Mouse (Mus musculus) retina, adult 2 months (tissue): ENCODE measurements around the gene St3gal3.

Source experiments
- DNase-seq: peaks from one replicate; pipeline ENCODE4 v3.0.0-alpha.2; 2012; ENCODE audit warnings: low read depth, low spot score

Gene St3gal3

GRCm38 (mm10) chr4:117986766-117987165 lies 147.9 kb downstream of the St3gal3 start:
- DNase-seq: no peak

DNA sequence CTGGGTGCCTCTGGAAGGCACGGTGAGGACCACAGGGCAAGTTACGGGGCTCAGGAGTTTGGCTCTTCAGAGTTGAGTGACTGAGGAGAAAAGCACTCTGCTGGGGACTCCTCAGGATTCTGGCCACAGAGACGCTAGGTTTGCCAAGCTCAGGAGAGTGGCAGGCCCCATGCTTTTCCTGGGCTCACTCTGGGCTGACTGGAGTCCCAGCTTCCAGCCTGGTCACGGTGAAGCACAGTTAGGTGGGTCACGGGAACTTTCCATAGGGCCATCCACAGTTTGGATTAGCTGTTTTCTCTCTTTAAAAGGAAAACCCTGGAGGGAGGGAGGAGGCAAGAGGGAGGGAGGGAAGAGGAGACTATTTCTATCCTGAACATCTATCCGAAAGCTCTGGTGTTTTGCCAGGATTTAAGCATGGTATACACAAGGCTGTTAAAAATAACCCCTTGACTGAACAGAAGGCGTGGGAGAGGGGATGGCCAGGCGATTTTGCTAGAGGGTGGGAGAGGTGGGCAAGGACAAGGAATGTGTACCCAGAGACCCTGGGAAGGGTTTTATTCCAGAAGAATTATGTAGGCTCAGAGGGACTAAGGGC lies 149.6 kb downstream of the St3gal3 start:
- DNase-seq: no peak

GRCm38 (mm10) chr4:117984206-117984605 lies 150.5 kb downstream of the St3gal3 start:
- DNase-seq: no peak

DNA sequence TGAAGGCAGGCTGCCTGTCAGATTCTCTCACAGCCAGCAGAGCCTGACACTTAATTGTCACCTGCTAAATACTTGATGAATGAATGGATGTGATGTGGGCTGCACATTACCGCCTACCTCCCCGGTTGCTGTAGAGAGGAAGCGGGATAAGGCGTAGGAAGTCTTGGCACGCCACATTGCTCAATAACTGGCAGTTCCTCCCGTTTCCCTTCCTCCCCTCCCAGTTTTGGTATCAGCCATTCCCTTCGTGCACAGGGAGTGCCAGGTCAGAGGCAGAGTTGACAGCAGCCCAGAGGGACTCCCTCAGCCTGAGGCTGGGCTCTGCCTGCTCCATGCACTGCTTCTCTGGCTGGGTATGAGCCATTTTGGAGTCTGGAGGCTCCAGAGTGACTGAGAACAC lies 152.0 kb downstream of the St3gal3 start:
- no peak for DNase-seq

- DNase-seq: no peak
Observed at GRCm38 (mm10) chr4:117981518-117981917, 153.2 kb downstream of the St3gal3 start.

DNA sequence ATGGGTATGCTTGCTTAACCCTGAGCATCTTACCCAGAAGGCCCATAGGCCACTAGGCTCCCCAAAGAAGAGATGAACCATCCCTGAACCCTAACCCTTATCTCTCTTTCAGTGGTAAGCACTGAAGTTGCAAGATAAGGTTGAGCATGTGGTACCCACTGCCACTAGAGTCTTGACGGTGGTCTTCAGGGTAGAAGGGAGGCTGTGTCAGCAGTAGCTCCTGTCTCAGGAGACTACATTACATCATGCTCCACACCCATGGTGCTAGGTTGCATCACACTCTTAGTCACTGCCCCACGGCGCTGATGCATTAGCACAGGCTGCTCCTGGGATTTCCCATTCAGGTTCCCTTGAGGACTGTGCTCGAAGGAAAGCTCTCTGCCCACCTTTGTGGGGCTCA lies 154.6 kb downstream of the St3gal3 start:
- no peak for DNase-seq

GRCm38 (mm10) chr4:117979181-117979580 lies 155.5 kb downstream of the St3gal3 start:
- DNase-seq: no peak

DNA sequence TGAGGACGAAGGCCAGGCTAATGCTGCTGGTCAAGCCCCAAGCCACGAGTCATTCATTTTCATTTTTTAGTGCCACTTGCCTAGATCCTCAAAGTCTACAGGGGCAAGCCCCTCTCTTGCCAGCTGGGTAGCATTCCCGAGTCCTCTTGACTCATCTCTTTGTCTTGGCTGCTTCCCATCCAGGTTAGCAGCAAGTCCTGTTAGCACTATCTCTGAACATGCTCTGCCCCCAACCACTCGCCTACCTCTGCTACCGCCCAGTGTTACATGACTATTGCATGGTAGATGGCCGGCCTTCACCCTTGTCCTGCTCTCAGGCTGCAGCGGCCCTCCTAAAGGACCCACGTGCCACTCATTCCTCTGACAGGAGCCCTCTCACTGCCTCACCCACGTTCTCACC lies 156.4 kb downstream of the St3gal3 start:
- DNase-seq: no peak

- no peak for DNase-seq
Observed at GRCm38 (mm10) chr4:117977841-117978240, 156.9 kb downstream of the St3gal3 start.

DNA sequence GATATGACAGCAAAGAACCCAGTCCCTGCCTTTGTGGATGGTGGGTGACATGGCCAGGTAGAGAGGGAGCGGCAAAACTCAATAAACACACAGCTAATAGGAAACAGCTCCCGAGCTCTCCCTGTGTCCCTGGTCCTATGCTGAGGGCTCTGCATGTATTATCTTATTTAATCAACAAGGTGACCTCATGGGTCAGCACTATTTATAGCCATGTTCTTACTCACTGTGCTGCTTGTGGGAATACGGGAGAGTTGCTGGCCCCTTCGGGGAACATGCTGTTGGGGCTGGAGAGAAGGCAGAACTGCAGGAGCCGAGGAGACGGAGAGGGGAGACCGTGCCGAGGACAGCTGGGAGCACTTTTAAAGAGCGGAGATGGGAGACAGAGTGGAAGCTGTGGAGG lies 157.3 kb downstream of the St3gal3 start:
- DNase-seq: no peak

- no peak for DNase-seq
Observed at GRCm38 (mm10) chr4:117975820-117976219, 158.9 kb downstream of the St3gal3 start.

- no peak for DNase-seq
Observed at GRCm38 (mm10) chr4:117974719-117975118, 160.0 kb downstream of the St3gal3 start.

DNA sequence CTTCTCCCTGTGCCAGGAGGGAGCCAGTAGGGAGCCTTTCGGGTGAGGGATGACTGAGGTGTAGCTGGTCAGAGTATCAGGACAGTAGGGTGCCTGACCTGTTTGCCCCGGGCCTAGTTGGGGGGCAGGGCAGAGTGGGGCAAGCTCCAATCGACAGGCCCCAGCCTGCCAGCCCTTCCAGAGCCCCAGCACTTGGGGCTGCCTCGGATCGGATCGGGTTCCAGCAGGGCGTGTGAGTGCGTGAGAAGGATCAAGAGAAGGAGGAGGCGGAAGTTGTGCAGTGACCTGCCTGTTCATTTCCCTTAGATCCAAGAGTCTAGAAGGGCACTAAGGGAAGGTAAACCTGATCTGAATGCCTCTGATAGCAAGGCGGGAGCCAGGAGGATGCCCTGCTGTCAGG lies 161.7 kb downstream of the St3gal3 start:
- DNase-seq: no peak

DNA sequence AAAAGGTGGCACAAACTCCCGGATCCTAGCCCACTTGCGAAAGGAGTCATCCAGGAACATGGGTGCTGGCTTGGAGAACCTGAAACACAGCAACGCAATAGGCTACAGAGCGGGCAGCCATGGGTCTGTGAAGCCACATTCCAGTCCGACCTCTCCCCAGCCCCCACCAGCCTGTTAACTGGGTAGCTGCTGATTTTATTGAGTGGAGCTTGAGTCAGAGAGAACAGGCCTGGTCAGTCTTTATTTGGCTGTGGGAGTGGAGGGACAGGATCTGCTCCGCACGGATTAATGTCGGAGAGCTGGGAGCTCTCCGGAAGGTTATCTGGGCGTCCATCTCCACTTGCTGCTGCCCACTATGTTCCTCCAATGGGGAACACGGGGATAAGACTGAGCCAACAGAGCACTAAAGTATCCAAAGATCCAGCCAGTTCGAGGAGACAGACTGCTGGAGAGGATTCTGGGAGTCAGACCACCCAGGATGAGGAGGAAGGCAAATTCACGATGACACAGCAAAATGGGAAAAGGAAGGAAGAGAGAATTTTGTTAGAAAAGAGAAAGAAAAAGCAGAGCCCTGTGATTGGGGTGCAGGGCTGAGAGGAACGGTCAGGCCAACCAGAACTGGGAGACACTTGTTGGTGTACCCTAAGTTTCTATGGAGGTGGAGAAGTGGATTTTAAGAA lies 170.2 kb downstream of the St3gal3 start:
- no peak for DNase-seq

DNA sequence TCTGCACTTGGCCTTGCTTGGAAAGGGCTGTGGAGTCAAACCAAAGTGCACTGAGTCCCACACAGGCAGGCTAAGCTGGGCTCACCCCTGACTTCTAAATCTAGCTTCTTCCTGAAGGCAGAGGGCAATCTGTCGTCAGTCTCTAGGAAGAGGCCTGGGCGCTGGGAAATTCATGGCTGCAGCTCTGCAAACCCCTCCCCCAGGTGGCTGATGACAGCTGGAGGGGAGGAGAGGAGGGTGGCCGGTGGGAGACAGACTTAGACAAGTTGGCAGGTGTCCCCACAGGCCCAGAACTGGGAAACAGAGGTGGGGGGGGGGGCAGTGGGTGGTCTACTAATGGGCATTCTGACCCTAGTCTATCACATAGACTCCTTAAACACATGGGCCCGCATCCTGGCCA lies 177.2 kb downstream of the St3gal3 start:
- DNase-seq: no peak

GRCm38 (mm10) chr4:117947493-117947892 lies 187.2 kb downstream of the St3gal3 start:
- DNase-seq: no peak

DNA sequence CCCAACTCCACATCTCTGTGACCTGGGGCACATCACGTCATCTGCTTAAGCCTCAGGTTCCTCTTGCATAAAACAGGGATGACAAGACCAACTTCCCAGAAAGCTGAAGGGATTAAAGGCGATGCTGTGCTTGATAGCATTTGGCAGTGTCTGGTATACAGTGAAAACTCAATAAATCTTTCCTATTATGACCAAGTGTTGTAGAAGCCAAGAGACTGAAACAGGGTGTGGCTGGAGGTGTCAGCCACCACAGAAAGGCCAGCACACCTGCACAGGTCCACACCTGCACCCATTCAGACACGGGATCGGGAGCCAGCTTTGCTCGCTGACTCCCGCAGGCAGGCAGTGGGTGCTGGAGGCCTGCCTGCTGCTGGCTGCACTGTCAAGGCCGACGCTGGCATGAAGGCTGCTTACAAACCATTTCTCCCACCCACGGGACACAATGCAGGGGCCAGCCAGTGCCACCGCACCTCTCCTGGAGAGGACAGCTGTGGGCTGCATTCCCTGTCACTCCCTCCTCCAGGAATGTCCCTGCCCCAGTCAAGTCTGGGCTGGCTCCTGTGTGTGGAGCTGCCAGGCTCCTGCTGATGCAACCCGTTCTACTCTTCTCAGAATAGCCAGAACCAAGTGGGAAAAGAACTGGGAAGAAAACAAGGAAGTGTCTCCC lies 187.9 kb downstream of the St3gal3 start:
- DNase-seq: no peak

DNA sequence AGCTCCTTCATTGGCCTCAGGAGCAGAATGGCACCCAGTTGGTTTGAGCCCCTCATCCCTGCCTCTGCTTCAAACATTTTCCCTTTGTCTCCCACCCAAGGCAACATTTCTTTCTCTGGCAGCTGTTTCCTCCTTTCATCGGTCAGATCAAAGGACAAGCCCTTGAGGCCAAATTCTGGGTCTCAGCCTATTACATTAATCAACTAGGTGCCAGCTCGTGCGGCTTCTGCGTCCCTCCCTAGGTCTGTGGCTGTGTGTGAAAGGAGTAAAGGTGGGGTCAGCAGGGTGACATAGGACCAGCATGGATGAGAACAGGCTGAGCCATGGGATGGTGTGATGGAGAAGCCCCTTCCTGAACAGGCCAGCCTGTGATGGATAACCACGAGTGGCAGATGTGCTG lies 191.4 kb downstream of the St3gal3 start:
- DNase-seq: no peak

GRCm38 (mm10) chr4:117936964-117937363 lies 197.8 kb downstream of the St3gal3 start:
- no peak for DNase-seq

GRCm38 (mm10) chr4:117934081-117934480 lies 200.6 kb downstream of the St3gal3 start:
- no peak for DNase-seq

DNA sequence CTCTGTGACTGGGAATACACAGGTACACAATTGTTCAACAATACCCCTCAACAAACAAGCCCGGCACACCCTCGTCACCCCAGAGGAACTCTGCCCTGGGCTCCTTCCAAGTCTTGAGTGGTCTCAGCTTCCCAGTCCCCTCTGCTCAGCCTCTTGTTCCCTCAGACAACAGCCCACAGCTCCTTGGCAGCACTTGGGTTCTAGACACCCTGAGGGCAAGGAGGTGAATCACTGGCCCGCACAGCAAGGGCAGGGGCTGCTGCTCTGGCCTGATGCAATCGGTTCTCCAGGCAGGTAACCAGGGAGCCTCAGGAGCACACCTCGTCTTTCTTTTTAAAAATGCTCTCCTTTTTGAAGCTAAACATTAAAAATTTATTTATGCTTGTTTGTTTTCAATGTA lies 201.5 kb downstream of the St3gal3 start:
- no peak for DNase-seq

GRCm38 (mm10) chr4:117929391-117929881 lies 205.3 kb downstream of the St3gal3 start, which contains the start of gene Artn:
Artn (minus strand) TSS chr4:117929763.
- no peak for DNase-seq

DNA sequence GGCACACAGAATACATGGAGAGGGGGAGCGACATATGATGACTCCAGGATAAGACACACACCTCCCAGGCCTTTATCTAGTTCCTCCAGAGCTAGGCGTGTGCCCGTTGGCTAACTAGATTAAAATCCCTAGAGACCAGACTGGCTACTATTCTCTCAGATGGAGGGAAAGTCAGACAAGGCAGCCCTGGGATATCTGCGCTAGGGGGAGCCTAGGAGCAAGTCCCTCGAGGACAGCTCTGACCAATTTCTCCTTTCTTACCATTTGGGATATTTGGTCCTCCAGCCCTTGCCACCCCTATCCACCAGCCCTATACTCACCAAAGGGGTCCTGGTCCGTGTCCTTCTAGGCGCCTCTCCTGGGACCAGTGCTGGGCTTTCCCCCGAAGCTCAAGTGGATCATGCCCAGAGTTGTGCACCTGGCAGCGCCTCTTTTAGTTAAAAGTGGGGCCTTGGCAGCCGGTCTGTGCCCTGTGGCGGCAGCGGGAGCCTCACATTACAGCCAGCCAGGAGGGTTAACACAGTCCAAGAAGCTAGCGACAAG lies 205.9 kb downstream of the St3gal3 start:
- DNase-seq: no peak
